ENCODE assay signal across 23 mouse cellular contexts in the genomic region with DNA sequence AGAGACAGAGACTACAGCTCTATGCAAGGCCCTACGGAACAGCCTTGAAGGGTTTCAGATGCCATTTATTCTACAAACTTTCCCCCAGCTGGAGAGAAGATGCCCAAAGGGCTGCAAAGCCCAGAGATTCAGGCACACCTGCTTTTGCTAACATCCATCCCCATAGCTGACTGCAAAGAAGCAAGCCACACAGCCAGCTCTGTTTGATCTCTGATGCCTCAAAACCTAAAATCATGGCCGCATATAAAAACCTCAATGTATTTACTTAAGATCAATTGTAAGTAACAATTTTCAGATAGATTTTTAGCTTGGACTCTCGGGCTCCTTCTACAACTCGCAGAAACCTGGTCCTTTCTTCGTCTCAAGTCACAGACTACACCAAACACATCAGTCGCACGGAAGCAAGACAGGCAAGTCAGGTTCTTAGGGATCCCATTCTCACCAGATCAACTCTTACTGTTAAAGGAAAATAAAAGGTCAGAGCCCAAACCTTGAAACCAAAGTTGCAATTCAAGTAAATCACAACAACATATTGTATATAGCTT. TPM values are rescaled to one million over a fixed set of nuclear protein-coding genes. Genes with fewer than 3 reads are reported as not detected.
DNase-seq lines count a peak whose midpoint lies in the region; ATAC-seq and TF ChIP-seq lines count a peak whose summit lies in the region.
"Had no signal": no experiment of that assay in that cellular context is flagged by ENCODE, and none has a peak within 500 bp of the region (broad histone marks: within the 10 kb centered on the region; RNA-seq: fewer than 3 reads in every experiment).

No protein-coding gene starts in this region.

- no peak overlapping the region for H3K4me3 ChIP-seq in midbrain, embryonic 11.5 days (ENCODE audit: low read depth, low read length)
- no peak overlapping the region for H3K4me3 ChIP-seq in midbrain, postnatal 0 days (ENCODE audit: low read depth, low read length)
- H3K4me3 ChIP-seq in embryonic facial prominence, embryonic 12.5 days, result no peak overlapping the region; the same call in 1 of the 2 replicates
- H3K4me3 ChIP-seq in forebrain, postnatal 0 days (ENCODE audit: low read depth, low read length), result peak overlapping the region; percentile 31
- H3K4me3 ChIP-seq: heart, embryonic 10.5 days; neural tube, embryonic 13.5 days had no signal

- ATAC-seq in midbrain, embryonic 11.5 days (ENCODE audit: low FRiP score), result no peak
- no peak for ATAC-seq in midbrain, postnatal 0 days (ENCODE audit: low FRiP score)
- ATAC-seq in embryonic facial prominence, embryonic 12.5 days (ENCODE audit: insufficient number of reproducible peaks, insufficient read depth, low FRiP score, low TSS enrichment), result no peak
- ATAC-seq in forebrain, postnatal 0 days, result 0 out of 2 replicates have a peak, but pooled peaks have one; percentile 0
- ATAC-seq: liver, postnatal 0 days; Patski had no signal

- H3K4me2 ChIP-seq in midbrain, embryonic 11.5 days, result no peak overlapping the region
- H3K4me2 ChIP-seq in midbrain, postnatal 0 days (ENCODE audit: low read depth, low read length, poor library complexity, severe bottlenecking), result no peak overlapping the region
- 0 out of 2 replicates have a peak overlapping the region, but pooled peaks have one; percentile 25 for H3K4me2 ChIP-seq in embryonic facial prominence, embryonic 12.5 days (replicated peaks)
- peak overlapping the region; percentile 61 for H3K4me2 ChIP-seq in forebrain, postnatal 0 days (ENCODE audit: low read depth)
- H3K4me2 ChIP-seq: hindbrain, embryonic 14.5 days; neural tube, embryonic 13.5 days had no signal

- H3K9me3 ChIP-seq in midbrain, embryonic 11.5 days (ENCODE audit: control insufficient read depth, low read length), result no peaks in the 10 kb centered on the region
- no peaks in the 10 kb centered on the region for H3K9me3 ChIP-seq in midbrain, postnatal 0 days (ENCODE audit: low read length)
- no peaks in the 10 kb centered on the region for H3K9me3 ChIP-seq in embryonic facial prominence, embryonic 12.5 days
- H3K9me3 ChIP-seq in forebrain, postnatal 0 days (ENCODE audit: low read length), result no peaks in the 10 kb centered on the region
- H3K9me3 ChIP-seq: heart, embryonic 10.5 days; neural tube, embryonic 13.5 days had no signal

- TF ChIP-seq CTCF in midbrain, postnatal 0 days (IDR thresholded peaks at IDR 0.05), result no peak
- no peak for TF ChIP-seq CTCF in forebrain, postnatal 0 days (IDR thresholded peaks at IDR 0.05; ENCODE audit: low read depth)

- intact Hi-C loops in gastrocnemius, postnatal 14 days (cut with DNase I; ENCODE audit: low total_unique reads), result no loop called here

- H3K27me3 ChIP-seq in midbrain, embryonic 11.5 days (ENCODE audit: control insufficient read depth, insufficient read depth, low read length), result peaks cover 93% of the 10 kb centered on the region
- H3K27me3 ChIP-seq in midbrain, postnatal 0 days (ENCODE audit: insufficient read depth, low read length), result peaks cover 78% of the 10 kb centered on the region
- H3K27me3 ChIP-seq in embryonic facial prominence, embryonic 12.5 days, result peaks cover 68% of the 10 kb centered on the region
- H3K27me3 ChIP-seq in forebrain, postnatal 0 days (ENCODE audit: insufficient read depth, low read length), result peaks cover 42% of the 10 kb centered on the region

- no peak overlapping the region for H3K9ac ChIP-seq in midbrain, embryonic 11.5 days (ENCODE audit: low read length)
- H3K9ac ChIP-seq in midbrain, postnatal 0 days (replicated peaks; ENCODE audit: low read length, poor library complexity, severe bottlenecking), result no peak overlapping the region
- 0 out of 2 replicates have a peak overlapping the region, but pooled peaks have one; percentile 21 for H3K9ac ChIP-seq in embryonic facial prominence, embryonic 12.5 days
- peak overlapping the region; percentile 52 for H3K9ac ChIP-seq in forebrain, postnatal 0 days
- H3K9ac ChIP-seq: hindbrain, embryonic 14.5 days; liver, postnatal 0 days; neural tube, embryonic 13.5 days had no signal

- H3K27ac ChIP-seq in midbrain, embryonic 11.5 days (ENCODE audit: low read depth, low read length), result no peak overlapping the region
- no peak overlapping the region for H3K27ac ChIP-seq in midbrain, postnatal 0 days (ENCODE audit: low read depth, low read length)
- peak overlapping the region; percentile 77 for H3K27ac ChIP-seq in embryonic facial prominence, embryonic 12.5 days
- H3K27ac ChIP-seq in forebrain, postnatal 0 days (ENCODE audit: low read depth, low read length), result peak overlapping the region; percentile 94
- H3K27ac ChIP-seq: heart, embryonic 10.5 days; hindbrain, embryonic 14.5 days; neural tube, embryonic 13.5 days had no signal

- H3K4me1 ChIP-seq in midbrain, embryonic 11.5 days (ENCODE audit: control insufficient read depth, insufficient read depth, low read length), result no peaks in the 10 kb centered on the region
- H3K4me1 ChIP-seq in midbrain, postnatal 0 days (ENCODE audit: insufficient read depth, low read length), result no peaks in the 10 kb centered on the region
- H3K4me1 ChIP-seq in embryonic facial prominence, embryonic 12.5 days, result peaks cover 12% of the 10 kb centered on the region
- H3K4me1 ChIP-seq in forebrain, postnatal 0 days (ENCODE audit: insufficient read depth), result no peaks in the 10 kb centered on the region
- H3K4me1 ChIP-seq: neural tube, embryonic 13.5 days had no signal

- peak; percentile 90 for DNase-seq in midbrain, embryonic 11.5 days (ENCODE audit: low spot score, missing footprints)
- no peak for DNase-seq in midbrain, postnatal 0 days (ENCODE audit: low spot score)
- peak; percentile 66 for DNase-seq in forebrain, postnatal 0 days
- peak; percentile 16 for DNase-seq in retina, embryonic 14.5 days (ENCODE audit: low spot score)
- DNase-seq in left cerebral cortex, adult 18-20 months (ENCODE audit: low spot score in 2 of 2), result no peak
- no peak for DNase-seq in gastrocnemius, postnatal 14 days
- no peak for DNase-seq in adrenal gland, adult 2 months
- DNase-seq: cerebellum, postnatal 10 days; gastrocnemius, postnatal 10 days; heart, postnatal 10 days; kidney, adult 2 months; kidney, postnatal 25 days; layer of hippocampus, adult 9-11 months; liver; liver, postnatal 0 days; lung, postnatal 14 days; thymus, postnatal 4 days had no signal

- under 1% methylated on average over 7 of the region's 7 CpGs for WGBS in midbrain, embryonic 11.5 days
- 2% methylated on average over 7 of the region's 7 CpGs for WGBS in midbrain, postnatal 0 days
- 3% methylated on average over 7 of the region's 7 CpGs for WGBS in embryonic facial prominence, embryonic 12.5 days
- WGBS in forebrain, postnatal 0 days, result 3% methylated on average over 7 of the region's 7 CpGs

- no peaks in the 10 kb centered on the region for H3K36me3 ChIP-seq in midbrain, embryonic 11.5 days (ENCODE audit: control insufficient read depth, insufficient read depth, low read length)
- no peaks in the 10 kb centered on the region for H3K36me3 ChIP-seq in midbrain, postnatal 0 days (ENCODE audit: insufficient read depth, low read length)
- H3K36me3 ChIP-seq in embryonic facial prominence, embryonic 12.5 days, result no peaks in the 10 kb centered on the region
- H3K36me3 ChIP-seq in forebrain, postnatal 0 days (ENCODE audit: insufficient read depth), result no peaks in the 10 kb centered on the region
- H3K36me3 ChIP-seq: heart, embryonic 10.5 days; neural tube, embryonic 13.5 days had no signal

RNA-seq across cellular contexts. Expression of a gene that starts 7.8 kb away (rescaled TPM):
- polyA plus RNA-seq in midbrain, embryonic 11.5 days (2014; fragmentation: Nextera tagmentation; extraction: Ambion mirVana), result 0.33 and 0.81 TPM in 2 replicates
- total RNA-seq in midbrain, postnatal 0 days (2014; rRNA removed), result 0.57 and 1.5 TPM in 2 replicates
- 0.81 and 1.1 TPM in 2 replicates for polyA plus RNA-seq in midbrain, postnatal 0 days (2015; fragmentation: Nextera tagmentation; extraction: Ambion mirVana)
- polyA plus RNA-seq in embryonic facial prominence, embryonic 12.5 days (2016; fragmentation: Nextera tagmentation; extraction: Ambion mirVana), result 8.0 and 13.5 TPM in 2 replicates
- total RNA-seq in forebrain, postnatal 0 days (2014; rRNA removed), result 19.7 and 28.9 TPM in 2 replicates
- 3.7 and 4.9 TPM in 2 replicates for polyA plus RNA-seq in forebrain, postnatal 0 days (2015; fragmentation: Nextera tagmentation; extraction: Ambion mirVana)
- total RNA-seq in left cerebral cortex, adult 18-20 months (2021), result 10 to 100 TPM; 12.7 to 12.8 TPM
- not detected for total RNA-seq in gastrocnemius, postnatal 14 days (2021)
- total RNA-seq in adrenal gland, adult 2 months (2021), result not detected
- not detected in 2 replicates for polyA plus RNA-seq in adrenal gland, adult 2 months (2012; rRNA removed)
- polyA plus RNA-seq: hindbrain, embryonic 14.5 days; kidney, adult 2 months; liver, postnatal 0 days; neural tube, embryonic 13.5 days; small intestine, adult 2 months had no signal

RNA-seq across cellular contexts. Expression of a gene that starts 10.9 kb away (rescaled TPM):
- 5.2 and 7.7 TPM in 2 replicates for polyA plus RNA-seq in midbrain, embryonic 11.5 days (2014; fragmentation: Nextera tagmentation; extraction: Ambion mirVana)
- 0.49 and 0.76 TPM in 2 replicates for total RNA-seq in midbrain, postnatal 0 days (2014; rRNA removed)
- 3.3 and 6.7 TPM in 2 replicates for polyA plus RNA-seq in midbrain, postnatal 0 days (2015; fragmentation: Nextera tagmentation; extraction: Ambion mirVana)
- 70.1 and 103 TPM in 2 replicates for polyA plus RNA-seq in embryonic facial prominence, embryonic 12.5 days (2016; fragmentation: Nextera tagmentation; extraction: Ambion mirVana)
- total RNA-seq in forebrain, postnatal 0 days (2014; rRNA removed), result 6.5 and 12.9 TPM in 2 replicates
- 47.2 and 51.3 TPM in 2 replicates for polyA plus RNA-seq in forebrain, postnatal 0 days (2015; fragmentation: Nextera tagmentation; extraction: Ambion mirVana)
- total RNA-seq in left cerebral cortex, adult 18-20 months (2021), result 1 to 10 TPM; 8.5 to 8.9 TPM
- total RNA-seq in gastrocnemius, postnatal 14 days (2021), result not detected
- under 1 TPM; 0.32 to 0.35 TPM for total RNA-seq in adrenal gland, adult 2 months (2021)
- 0.30 and 0.48 TPM in 2 replicates for polyA plus RNA-seq in adrenal gland, adult 2 months (2012; rRNA removed)
- polyA plus RNA-seq: hindbrain, embryonic 14.5 days; kidney, adult 2 months; liver, postnatal 0 days; small intestine, adult 2 months had no signal

Comparison
In these comparisons a context has a peak if more than half of its experiments do, and no peak if none do; other contexts are left out.
1. DNase-seq: peak in midbrain, embryonic 11.5 days (single experiment), forebrain, postnatal 0 days (single experiment) and retina, embryonic 14.5 days (single experiment); none in midbrain, postnatal 0 days (single experiment), left cerebral cortex, adult 18-20 months (0 of 2), gastrocnemius, postnatal 14 days (single experiment) and adrenal gland, adult 2 months (single experiment).
2. H3K27ac ChIP-seq: peak in embryonic facial prominence, embryonic 12.5 days (single experiment) and forebrain, postnatal 0 days (single experiment); none in midbrain, embryonic 11.5 days (single experiment) and midbrain, postnatal 0 days (single experiment).
3. H3K4me2 ChIP-seq: peak in embryonic facial prominence, embryonic 12.5 days (single experiment) and forebrain, postnatal 0 days (single experiment); none in midbrain, embryonic 11.5 days (single experiment) and midbrain, postnatal 0 days (single experiment).
4. H3K9ac ChIP-seq: peak in embryonic facial prominence, embryonic 12.5 days (single experiment) and forebrain, postnatal 0 days (single experiment); none in midbrain, embryonic 11.5 days (single experiment) and midbrain, postnatal 0 days (single experiment).